Mouse (Mus musculus) embryonic facial prominence, embryonic 14.5 days (tissue): Measurements from ENCODE around the gene Limch1. TPM values are rescaled to one million over a fixed set of nuclear protein-coding genes. Genes with fewer than 3 reads are reported as not detected.

Source experiments
- ATAC-seq: fragments of 200-750 bp; cut with Nextera tagmentation; 2 replicates; pipeline ENCODE4 v1.8.0; 2017; ENCODE audit warnings: low read depth, moderate number of reproducible peaks, moderate TSS enrichment
- DNase-seq: peaks from one replicate; pipeline ENCODE4 v3.0.0-alpha.2; 2015; ENCODE audit warnings: low spot score
- H3K27ac ChIP-seq: fragments of 300-500 bp; sonication (generic); replicated peaks from 2 replicates; pipeline ENCODE4 v1.5.1; 2014; ENCODE audit warnings: low read depth, mild to moderate bottlenecking, low read length, moderate library complexity
- H3K27me3 ChIP-seq: fragments of 300-500 bp; sonication (generic); replicated peaks from 2 replicates; pipeline ENCODE4 v1.6.1; 2014; ENCODE audit warnings: low read length; ENCODE audit not compliant: control insufficient read depth, insufficient read depth
- H3K36me3 ChIP-seq: fragments of 300-500 bp; sonication (generic); 2 replicates; pipeline ENCODE4 v1.6.1; 2014; ENCODE audit warnings: low read length, mixed read lengths; ENCODE audit not compliant: control insufficient read depth, insufficient read depth
- H3K4me1 ChIP-seq: fragments of 300-500 bp; sonication (generic); 2 replicates; pipeline ENCODE4 v1.6.1; 2014; ENCODE audit warnings: antibody characterized with exemption, low read length; ENCODE audit not compliant: control insufficient read depth, insufficient read depth
- H3K4me2 ChIP-seq: fragments of 300-500 bp; sonication (generic); 2 replicates; pipeline ENCODE4 v1.6.1; 2014; ENCODE audit warnings: low read depth, mild to moderate bottlenecking, low read length, moderate library complexity, mixed read lengths
- H3K4me3 ChIP-seq: fragments of 300-500 bp; sonication (generic); 2 replicates; pipeline ENCODE4 v1.5.1; 2014; ENCODE audit warnings: low read depth, mild to moderate bottlenecking, low read length
- H3K9ac ChIP-seq: fragments of 300-500 bp; sonication (generic); 2 replicates; pipeline ENCODE4 v1.6.1; 2014; ENCODE audit warnings: low read depth, mild to moderate bottlenecking, low read length, moderate library complexity, mixed read lengths
- H3K9me3 ChIP-seq: fragments of 300-500 bp; sonication (generic); 2 replicates; pipeline ENCODE4 v1.6.1; 2016; ENCODE audit warnings: low read length; ENCODE audit not compliant: control insufficient read depth
- WGBS: fragments of 180-500 bp; shearing (Covaris S2); extraction: QIAGEN DNeasy Blood & Tissue Kit; methylation state at CpG from one replicate; pipeline ENCODE4 v1.1.7; 2014; 5-methylcytosine and 5-hydroxymethylcytosine counted together
- polyA plus RNA-seq: library from polyadenylated mRNA; unstranded; fragments of >200 nt; fragmentation: Nextera tagmentation; extraction: Ambion mirVana; gene quantifications from 2 replicates; pipeline ENCODE4 v1.2.1, GENCODE M21; 2014

Gene Limch1
- polyA plus RNA-seq, 1 experiment from 2014 or later: 71.1 TPM

GRCm38 (mm10) chr5:66967147-66967546, 221.5 kb downstream of the Limch1 start:
- no peaks in the 10 kb centered on the region for H3K36me3 ChIP-seq
- H3K4me3 ChIP-seq: no peak overlapping the region
- 36% methylated on average over 2 of the region's 2 CpGs for WGBS
- H3K27me3 ChIP-seq: no peaks in the 10 kb centered on the region
- no peak for ATAC-seq
- no peaks in the 10 kb centered on the region for H3K9me3 ChIP-seq
- DNase-seq: no peak
- peaks cover 38% of the 10 kb centered on the region for H3K4me1 ChIP-seq
- H3K27ac ChIP-seq: no peak overlapping the region
- no peak overlapping the region for H3K4me2 ChIP-seq
- H3K9ac ChIP-seq: no peak overlapping the region

GRCm38 (mm10) chr5:66967646-66968045, 222.0 kb downstream of the Limch1 start:
- H3K27me3 ChIP-seq: no peaks in the 10 kb centered on the region
- peak overlapping the region; percentile 57 for H3K9ac ChIP-seq
- H3K27ac ChIP-seq: peak overlapping the region; percentile 85
- DNase-seq: peak; percentile 31
- peak overlapping the region; percentile 40 for H3K4me3 ChIP-seq
- 10% methylated on average over 4 of the region's 4 CpGs for WGBS
- peaks cover 38% of the 10 kb centered on the region for H3K4me1 ChIP-seq
- no peaks in the 10 kb centered on the region for H3K36me3 ChIP-seq
- ATAC-seq: peak; percentile 20; the same call in 1 of the 2 replicates
- H3K9me3 ChIP-seq: no peaks in the 10 kb centered on the region
- peak overlapping the region; percentile 57 for H3K4me2 ChIP-seq

DNA sequence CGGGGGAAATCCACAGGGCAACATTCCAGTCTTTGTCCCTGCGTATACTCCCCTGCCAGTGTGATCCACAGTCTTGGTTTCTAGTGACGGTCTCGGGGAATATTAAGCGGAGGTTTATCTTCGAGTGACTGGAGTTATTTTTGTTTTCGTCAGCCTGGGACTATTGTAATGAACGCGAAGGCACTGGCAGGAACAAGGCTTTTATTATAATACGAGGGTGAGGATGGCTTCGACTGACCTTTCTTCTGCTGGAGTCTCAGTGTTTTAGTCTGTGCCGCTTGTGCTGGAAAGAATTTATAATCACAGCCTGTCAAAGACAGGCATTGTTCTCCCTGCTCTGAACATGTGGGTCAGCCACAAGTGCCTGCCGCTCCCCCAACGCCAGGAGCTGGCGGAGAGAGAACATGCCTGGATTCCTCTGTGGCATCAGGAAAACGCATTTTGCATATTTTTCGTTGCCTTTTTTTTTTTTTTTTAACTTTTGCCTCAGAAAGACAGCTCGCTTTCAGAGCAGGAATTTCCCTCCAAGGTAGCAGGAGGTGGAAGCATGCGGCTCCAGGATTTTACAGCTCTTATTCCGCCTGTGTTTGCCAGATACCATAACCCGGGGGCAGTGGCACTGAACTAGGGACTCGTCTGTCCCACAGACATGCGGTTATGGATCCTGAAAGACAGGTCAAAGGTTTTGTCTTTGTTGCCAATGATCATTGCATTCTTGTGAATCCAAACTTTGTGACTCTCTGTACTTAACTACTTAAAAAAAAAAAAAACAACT, 222.6 kb downstream of the Limch1 start:
- 2% methylated on average over 23 of the region's 23 CpGs for WGBS
- peak; percentile 91 for ATAC-seq
- H3K9ac ChIP-seq: peak overlapping the region; percentile 57

DNA sequence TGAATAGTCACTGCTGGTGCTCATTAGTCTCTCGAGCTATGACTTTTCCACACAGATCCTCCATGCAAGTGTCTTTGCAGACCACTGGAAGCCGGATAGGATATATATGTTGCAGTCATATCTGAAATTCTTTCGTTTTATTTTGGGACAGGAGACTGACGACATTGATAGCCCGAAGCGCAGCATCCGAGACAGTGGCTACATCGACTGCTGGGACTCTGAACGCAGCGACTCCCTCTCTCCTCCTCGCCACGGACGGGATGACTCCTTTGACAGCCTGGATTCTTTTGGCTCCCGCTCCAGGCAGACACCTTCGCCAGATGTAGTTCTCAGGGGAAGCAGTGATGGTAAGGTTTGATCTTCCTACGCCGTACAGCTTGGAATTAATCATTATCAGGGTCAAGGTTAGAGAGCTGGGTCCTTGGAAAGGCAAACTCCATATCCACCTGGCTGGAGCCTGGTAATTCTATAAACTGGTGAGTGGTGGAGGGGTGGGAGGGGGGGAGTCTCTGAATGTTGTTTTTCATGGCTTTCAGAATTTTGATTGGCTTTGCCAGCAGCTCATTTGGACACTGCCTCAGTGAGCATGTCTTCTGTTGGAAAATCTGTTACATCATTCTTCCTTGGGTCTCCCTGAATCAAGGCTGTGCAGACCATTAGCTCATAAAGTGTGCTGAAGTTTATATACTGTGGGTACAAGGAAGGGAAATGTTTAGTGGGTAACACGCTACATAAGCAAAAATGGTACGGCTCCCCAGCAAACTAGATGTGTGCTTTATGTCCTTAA, 223.5 kb downstream of the Limch1 start:
- Histone ChIP-seq H3K27me3 (no peaks in the 10 kb centered on the region), H3K4me3 (peak overlapping the region; percentile 40), H3K9ac (peak overlapping the region; percentile 57), H3K4me2 (peak overlapping the region; percentile 57), H3K4me1 (peaks cover 38% of the 10 kb centered on the region), H3K36me3 (no peaks in the 10 kb centered on the region), H3K27ac (peak overlapping the region; percentile 85), H3K9me3 (no peaks in the 10 kb centered on the region)
- ATAC-seq (0 out of 2 replicates have a peak, but pooled peaks have one; percentile 27), DNase-seq (peak; percentile 31)
- WGBS: 26% methylated on average over 19 of the region's 19 CpGs

More for the DNA sequence above, 222.6 kb downstream of the Limch1 start:
- DNase-seq: peak; percentile 92
- Histone ChIP-seq H3K27me3 (no peaks in the 10 kb centered on the region), H3K36me3 (no peaks in the 10 kb centered on the region), H3K27ac (peak overlapping the region; percentile 85), H3K4me1 (peaks cover 38% of the 10 kb centered on the region), H3K4me2 (peak overlapping the region; percentile 57), H3K4me3 (peak overlapping the region; percentile 40), H3K9me3 (no peaks in the 10 kb centered on the region)

DNA sequence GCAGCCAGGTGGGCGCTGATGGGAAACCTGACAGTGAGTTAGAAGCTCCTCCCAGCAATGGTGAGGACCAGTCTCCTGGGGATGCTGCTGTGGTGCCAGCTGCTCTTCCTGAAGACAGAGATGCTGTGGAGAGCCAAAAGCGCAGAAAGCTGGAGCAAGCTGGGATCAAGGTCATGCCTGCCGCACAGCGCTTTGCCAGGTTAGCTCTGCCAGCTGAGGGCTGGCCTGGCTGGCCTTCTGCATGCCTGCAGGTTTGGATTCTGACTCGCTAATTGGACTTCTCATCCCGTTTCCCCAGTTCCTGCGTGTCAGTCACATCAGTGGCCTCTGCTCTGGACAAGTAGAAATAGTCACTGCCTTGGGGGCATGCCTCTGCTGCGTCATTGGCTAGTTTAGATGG, 230.0 kb downstream of the Limch1 start:
- H3K36me3 ChIP-seq: peaks cover 29% of the 10 kb centered on the region; the same call in 1 of the 2 replicates
- H3K4me2 ChIP-seq: no peak overlapping the region
- no peak for DNase-seq
- H3K4me1 ChIP-seq: peaks cover 15% of the 10 kb centered on the region
- H3K4me3 ChIP-seq: no peak overlapping the region
- H3K27me3 ChIP-seq: no peaks in the 10 kb centered on the region
- H3K9ac ChIP-seq: no peak overlapping the region
- H3K9me3 ChIP-seq: no peaks in the 10 kb centered on the region
- H3K27ac ChIP-seq: no peak overlapping the region
- ATAC-seq: no peak
- 80% methylated on average over 7 of the region's 8 CpGs for WGBS

DNA sequence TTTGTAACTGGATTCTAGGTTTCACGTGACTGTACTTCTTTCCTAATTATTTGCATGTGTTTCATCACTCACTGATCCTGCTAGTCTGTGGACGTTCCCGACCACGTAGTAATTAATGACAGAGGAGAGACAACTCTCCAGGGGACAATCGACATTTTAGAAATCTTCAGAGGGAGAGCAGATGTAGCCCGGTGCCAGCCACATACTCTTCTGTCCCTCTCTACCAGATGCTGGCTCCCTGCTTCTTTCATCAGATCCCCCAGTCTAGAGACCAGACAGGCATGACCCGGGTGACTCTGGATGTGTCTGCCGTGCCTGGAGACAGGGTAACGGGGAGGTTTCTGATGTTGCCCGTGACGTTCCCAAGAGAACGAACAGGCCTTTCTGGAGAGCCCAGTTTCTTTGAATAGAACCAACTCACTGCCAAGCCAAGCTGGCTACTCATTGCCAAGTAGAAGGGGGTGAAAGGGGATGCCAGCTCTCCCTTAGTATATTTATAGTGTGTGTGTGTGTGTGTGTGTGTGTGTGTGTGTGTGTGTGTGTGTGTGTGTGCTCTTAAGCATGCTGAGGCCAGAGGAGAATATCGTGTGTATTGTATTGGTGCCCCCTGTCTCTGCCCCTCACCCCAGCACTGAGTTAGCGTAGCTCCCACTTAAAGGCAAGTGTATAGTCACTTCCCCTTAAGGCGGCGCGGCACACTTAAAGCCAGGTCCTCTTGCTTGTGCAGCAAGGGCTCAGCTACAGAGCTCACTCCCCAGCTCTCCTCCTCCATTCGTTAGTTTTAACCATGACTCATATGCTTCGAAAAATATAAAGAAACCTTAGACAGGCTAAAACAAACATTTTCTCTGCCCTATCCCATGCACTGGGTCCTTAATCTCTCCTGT, 233.9 kb downstream of the Limch1 start:
- Histone ChIP-seq H3K4me3 (no peak overlapping the region), H3K27ac (peak overlapping the region; percentile 64), H3K27me3 (no peaks in the 10 kb centered on the region), H3K36me3 (peaks cover 25% of the 10 kb centered on the region; the same call in 1 of the 2 replicates), H3K9ac (no peak overlapping the region), H3K4me1 (peaks cover 15% of the 10 kb centered on the region), H3K9me3 (no peaks in the 10 kb centered on the region), H3K4me2 (peak overlapping the region; percentile 31)
- DNase-seq: peak; percentile 74
- peak; percentile 73 for ATAC-seq
- WGBS: 31% methylated on average over 19 of the region's 19 CpGs

- Histone ChIP-seq H3K9ac (no peak overlapping the region), H3K27me3 (no peaks in the 10 kb centered on the region), H3K4me2 (no peak overlapping the region), H3K4me3 (no peak overlapping the region), H3K4me1 (peaks cover 15% of the 10 kb centered on the region), H3K27ac (no peak overlapping the region), H3K9me3 (no peaks in the 10 kb centered on the region), H3K36me3 (peaks cover 15% of the 10 kb centered on the region; the same call in 1 of the 2 replicates)
- WGBS: 70% methylated on average over 4 of the region's 4 CpGs
- DNase-seq: no peak
- ATAC-seq: no peak
Observed at GRCm38 (mm10) chr5:66980862-66981261, 235.2 kb downstream of the Limch1 start.

GRCm38 (mm10) chr5:66983104-66983503, 237.5 kb downstream of the Limch1 start:
- H3K27ac ChIP-seq: no peak overlapping the region
- WGBS: 54% methylated on average over 5 of the region's 5 CpGs
- no peak for DNase-seq

More at GRCm38 (mm10) chr5:66983104-66983503, 237.5 kb downstream of the Limch1 start:
- Histone ChIP-seq H3K4me3 (no peak overlapping the region), H3K36me3 (peaks cover 15% of the 10 kb centered on the region; the same call in 1 of the 2 replicates), H3K27me3 (no peaks in the 10 kb centered on the region), H3K4me2 (no peak overlapping the region), H3K9ac (no peak overlapping the region), H3K9me3 (no peaks in the 10 kb centered on the region), H3K4me1 (peaks cover 15% of the 10 kb centered on the region)
- no peak for ATAC-seq
